Mouse (Mus musculus) left cerebral cortex, postnatal 4 days (tissue): ENCODE data around the gene Aqp8. TPM values are rescaled to one million over a fixed set of nuclear protein-coding genes. Genes with fewer than 3 reads are reported as not detected.

Source experiments
- DNase-seq: peaks from one replicate; pipeline ENCODE4 v3.0.0-alpha.2; 2022
- intact Hi-C: fragments of 180-260 bp; cut with DNase I; formaldehyde crosslinking; loops from one replicate; pipeline ENCODE4 v1.15.1; 2025
- total RNA-seq, 2 experiments: library from RNA; stranded (reverse); gene quantifications; 2 replicates each; pipeline ENCODE4 v1.2.3; 2021

Gene Aqp8
- total RNA-seq, 2 experiments from 2014 or later, result not detected

DNA sequence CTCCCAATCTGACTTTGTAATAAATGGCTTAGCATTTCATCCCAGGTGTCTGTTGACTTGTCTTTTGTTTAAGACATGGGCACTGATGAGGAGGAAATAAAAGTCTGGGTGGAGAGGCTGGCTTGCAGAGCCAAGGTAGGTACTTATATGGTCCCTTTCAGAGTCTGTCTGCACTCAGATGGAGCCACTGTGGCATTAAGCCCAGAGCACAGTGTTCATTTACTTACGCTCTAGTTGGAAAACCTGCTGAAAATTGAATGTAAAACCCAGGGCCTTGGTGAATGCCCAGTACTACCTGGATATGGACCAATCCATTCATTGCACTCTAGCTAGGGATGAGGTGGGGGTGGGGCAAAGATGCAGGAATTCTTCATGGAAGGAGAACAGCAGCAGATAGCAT is 5.9 kb downstream of the Aqp8 start:
- intact Hi-C loops, result loop anchor here (5.0 to 10.0 kb wide), 3 partner anchors 71 to 463 kb away; no protein-coding TSS in a partner anchor
- DNase-seq, result no peak

DNA sequence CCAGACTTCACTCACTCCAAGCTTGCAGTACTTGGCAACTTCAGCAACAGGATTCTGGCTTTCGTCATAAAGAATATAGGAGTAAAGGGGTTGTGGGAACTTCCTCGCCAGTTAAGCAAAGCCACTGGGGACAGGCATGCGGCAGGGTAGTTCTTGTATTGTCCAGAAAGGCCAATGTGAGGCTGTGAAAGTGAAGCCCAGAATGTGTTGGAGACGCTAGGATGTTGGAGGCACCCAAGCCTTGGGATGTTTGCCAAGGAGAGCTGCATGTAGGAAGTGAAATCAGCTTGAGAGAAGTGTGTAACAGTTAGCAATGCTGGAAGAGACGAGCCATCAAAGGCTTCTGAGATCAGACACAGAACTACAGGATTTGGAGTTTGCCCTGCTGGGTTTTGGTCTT is 25.6 kb downstream of the Aqp8 start:
- intact Hi-C loops, result no loop called here
- DNase-seq, result no peak

DNA sequence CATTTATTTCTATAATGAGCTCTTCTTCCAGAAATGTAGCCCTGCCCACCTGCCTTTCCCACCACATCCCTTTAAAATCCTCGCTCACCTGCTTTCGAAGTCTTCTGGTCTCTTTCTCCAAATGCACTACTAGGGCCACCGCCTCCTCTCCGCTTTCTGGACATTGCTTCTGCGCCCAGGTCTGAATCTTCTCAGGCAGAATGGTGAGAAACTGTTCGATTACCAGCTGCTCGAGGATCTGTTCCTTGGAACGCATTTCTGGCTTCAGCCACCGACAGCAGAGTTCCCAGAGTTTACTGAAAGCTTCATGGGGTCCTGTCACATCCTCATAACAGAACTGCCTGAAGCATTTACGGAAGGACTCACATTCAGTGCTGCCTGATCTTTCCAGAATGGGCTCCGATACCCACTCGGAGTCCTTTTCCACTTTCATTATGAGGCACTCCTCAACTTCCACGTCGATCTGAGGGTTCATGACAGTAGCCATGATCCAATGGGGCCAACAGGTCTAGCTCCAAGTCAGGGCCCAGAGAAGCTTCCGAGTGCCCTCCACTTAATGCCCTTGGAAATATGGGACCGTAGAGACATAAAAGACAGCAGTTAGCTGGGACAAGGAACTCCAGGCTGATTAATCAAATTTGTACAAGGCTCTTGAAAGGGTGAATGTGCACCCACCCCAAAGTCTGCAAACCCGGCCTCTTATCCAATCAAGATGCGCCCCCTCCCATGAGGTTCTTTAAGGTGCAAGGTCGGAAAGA is 37.6 kb downstream of the Aqp8 start:
- peak; percentile 22 for DNase-seq
- intact Hi-C loops, result no loop called here

DNA sequence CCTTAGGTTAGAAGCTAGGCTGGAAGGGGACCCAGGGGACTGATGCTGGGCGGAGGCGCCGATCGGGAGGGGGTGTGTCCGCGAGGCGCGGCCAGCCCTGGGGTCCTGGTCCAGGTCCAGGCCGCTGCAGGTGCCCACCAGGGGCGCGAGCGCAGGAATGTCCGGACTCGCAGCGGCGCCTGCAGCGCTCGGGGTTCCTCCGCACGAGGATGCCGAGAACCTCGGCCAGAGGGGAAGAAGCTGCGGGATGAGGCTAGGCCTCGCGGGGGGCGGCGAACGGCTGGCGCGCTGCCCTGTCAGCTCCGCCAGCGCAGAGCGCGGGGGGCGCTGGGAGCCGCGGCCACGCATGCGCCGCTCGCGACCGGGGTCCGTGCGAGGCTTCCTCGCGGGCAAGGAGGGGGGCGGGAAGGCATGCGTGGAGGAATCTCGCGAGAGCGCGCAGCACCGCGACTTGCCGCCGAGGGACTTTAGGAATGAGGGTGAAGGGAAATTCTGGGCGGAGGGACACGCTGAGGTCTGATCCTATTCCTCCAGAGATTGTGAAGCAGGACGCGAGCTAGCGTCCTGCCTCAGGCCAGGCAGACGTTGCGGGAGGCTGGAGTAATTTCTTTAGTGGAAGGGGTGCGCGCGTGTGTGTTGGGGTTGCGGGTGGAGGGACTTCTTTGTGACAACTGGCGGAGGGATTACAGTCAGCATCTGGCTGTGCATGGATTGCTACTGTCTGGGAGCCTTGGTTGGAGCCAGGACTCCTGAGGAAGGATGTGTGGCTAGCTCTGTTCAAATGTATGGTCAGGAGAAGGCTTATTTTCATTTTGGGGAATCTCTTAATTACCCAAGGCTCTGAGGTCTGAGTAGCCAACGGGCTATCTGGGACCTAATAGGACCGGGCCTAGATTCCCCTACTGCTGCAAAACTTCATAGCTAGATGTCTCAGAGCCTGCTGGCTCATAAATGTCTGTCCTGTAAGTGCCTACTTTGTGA is 38.4 kb downstream of the Aqp8 start, which contains the start of gene Zkscan2:
Zkscan2 (minus strand) TSS at position 211 of the 981 bp plus-strand sequence.
- peak; percentile 95 for DNase-seq
- intact Hi-C loops, result no loop called here

DNA sequence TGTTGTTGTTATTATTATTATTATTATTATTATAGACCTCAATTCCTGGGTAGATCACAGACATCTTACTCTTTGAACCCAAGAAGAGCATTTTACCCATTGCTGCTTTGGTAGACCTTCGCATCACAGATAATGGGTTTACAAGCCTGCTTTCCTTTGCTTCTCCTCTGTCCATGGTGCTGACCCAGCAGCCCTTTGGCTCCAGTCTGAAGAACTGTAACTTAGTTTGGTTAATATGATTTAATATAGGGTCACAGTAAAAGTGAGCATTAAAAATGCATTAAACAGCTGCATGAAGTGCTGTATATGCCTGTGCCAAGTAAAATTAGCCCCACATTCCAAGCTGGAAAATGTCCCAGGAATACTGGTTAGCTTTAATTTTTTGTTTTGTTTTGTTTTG is 41.3 kb downstream of the Aqp8 start:
- DNase-seq, result no peak

DNA sequence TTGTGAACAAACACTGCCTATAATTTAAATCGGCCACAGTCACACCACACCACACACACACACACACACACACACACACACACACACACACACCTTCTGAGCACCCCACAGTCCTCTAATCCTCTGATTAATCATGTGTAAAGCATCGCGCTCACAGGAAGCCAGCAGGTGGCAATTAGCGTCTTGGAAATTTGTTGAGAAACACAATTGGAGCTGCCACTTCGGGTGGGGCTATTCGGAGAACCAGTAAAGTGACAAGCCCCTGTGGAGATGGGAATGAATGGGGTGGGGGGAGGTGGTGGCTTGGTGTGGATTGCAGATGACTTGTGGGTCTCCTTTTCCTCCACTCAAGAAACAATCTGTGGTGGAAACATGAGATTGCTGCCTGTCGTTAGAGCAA is 45.9 kb downstream of the Aqp8 start:
- intact Hi-C loops, result no loop called here
- no peak for DNase-seq

More for the DNA sequence above, 41.3 kb downstream of the Aqp8 start:
- intact Hi-C loops, result no loop called here

Other genes with a start within 250 kb of the Aqp8 start
- not detected for gene Slc5a11, start 247.5 kb upstream of the Aqp8 start, total RNA-seq
- gene Lcmt1, start 92.5 kb upstream of the Aqp8 start, total RNA-seq, result 10 to 100 TPM; 87.9 to 93.3 TPM
- 10 to 100 TPM; 13.1 to 17.0 TPM for gene Arhgap17, start 92.4 kb upstream of the Aqp8 start, total RNA-seq
- gene Zkscan2, start 38.2 kb downstream of the Aqp8 start, total RNA-seq, result 10 to 100 TPM; 34.1 to 36.5 TPM